Mouse (Mus musculus): ENCODE results near the gene Tbc1d14.

Gene Tbc1d14

GRCm38 (mm10) chr5:36579967-36580366 lies 13.1 kb downstream of the Tbc1d14 start:
- in situ Hi-C loops (cut with MboI, MseI): loop anchor here (5.0 kb wide), 2 partner anchors 48 to 118 kb away; partner anchors contain the start of gene Grpel1

DNA sequence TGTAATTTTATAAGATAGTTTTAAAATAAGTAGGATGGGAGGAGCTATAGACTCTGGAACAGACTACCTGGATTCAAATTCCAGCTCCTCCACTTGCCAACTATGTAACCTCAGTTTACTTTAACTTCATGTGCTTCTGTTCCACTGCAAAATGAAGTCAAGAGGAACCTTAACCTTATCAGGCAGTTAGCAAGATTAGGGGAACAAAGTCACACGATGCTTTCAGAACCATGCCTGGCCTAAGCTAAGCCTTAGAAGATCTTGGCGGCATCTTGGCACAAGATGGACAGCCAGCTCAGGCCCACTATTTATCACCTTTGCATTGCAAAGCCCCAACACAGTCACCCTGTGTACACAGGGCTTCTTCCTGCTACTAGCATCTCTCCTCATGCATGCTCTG lies 14.1 kb downstream of the Tbc1d14 start:
- in situ Hi-C loops (cut with MboI, MseI): no loop called here

DNA sequence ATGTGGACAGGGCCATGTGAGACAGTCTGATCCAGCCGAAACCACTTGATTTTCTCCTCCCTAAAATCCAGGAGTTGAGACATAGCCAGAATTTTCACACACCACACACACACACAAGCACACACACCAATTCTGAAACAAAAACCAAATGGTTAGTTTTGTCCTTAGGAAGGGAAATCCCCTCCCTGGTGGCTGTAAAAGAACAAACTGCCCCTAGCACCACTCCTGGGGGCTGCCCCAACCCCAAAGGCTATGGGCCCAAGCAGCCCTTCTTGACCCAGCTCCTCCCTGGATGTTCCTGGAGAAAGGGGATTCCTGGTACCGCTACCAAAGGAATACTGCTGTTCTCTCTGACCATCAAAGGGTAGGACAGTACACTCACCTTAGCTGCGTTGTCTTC lies 16.6 kb downstream of the Tbc1d14 start:
- in situ Hi-C loops (cut with MboI, MseI): no loop called here

GRCm38 (mm10) chr5:36575745-36576144 lies 17.3 kb downstream of the Tbc1d14 start:
- in situ Hi-C loops (cut with MboI, MseI): no loop called here

DNA sequence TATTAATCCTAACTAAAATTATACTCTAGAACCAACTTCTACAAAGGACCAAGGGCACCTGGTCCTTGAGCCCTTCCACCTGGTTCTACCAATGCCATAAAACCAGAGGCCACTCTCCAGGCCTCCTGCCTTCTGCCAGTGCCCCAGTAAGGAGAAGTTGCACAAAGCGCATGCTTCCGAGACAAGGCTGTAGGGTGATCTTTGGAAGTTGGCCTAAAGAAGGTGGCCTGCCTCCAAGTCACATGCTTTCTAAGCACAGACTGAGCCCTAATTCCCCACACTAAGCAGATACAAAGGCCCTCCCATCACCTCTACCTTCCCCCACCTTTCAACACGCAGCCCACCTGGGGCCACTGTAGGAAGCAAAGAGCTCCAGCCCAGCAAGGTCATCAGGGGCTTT lies 17.8 kb downstream of the Tbc1d14 start:
- in situ Hi-C loops (cut with MboI, MseI): no loop called here

GRCm38 (mm10) chr5:36574147-36574870 lies 18.8 kb downstream of the Tbc1d14 start:
- in situ Hi-C loops (cut with MboI, MseI): no loop called here

GRCm38 (mm10) chr5:36573354-36573753 lies 19.7 kb downstream of the Tbc1d14 start:
- in situ Hi-C loops (cut with MboI, MseI): no loop called here

DNA sequence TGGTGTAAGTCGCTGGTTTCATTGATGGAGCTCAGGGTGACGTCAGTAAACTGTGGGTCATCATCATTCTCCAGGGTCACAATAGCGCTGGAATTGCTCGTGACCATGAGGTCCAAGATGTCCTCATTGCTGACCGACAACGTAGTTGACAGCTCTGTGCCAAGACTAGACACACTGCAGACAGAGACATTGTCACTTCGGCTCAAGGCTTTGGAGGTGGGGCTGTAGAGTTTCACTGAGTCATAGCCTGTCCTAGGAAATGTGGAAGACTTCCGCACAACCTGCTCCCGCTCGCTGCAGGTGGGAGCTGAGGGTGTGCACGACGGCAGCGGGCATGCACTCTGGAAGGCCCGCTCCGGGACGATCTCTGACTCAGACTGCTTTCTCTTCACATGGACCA lies 21.7 kb downstream of the Tbc1d14 start:
- in situ Hi-C loops (cut with MboI, MseI): no loop called here

- in situ Hi-C loops (cut with MboI, MseI): no loop called here
These were observed 22.4 kb downstream of the Tbc1d14 start for GRCm38 (mm10) chr5:36570546-36571245.

DNA sequence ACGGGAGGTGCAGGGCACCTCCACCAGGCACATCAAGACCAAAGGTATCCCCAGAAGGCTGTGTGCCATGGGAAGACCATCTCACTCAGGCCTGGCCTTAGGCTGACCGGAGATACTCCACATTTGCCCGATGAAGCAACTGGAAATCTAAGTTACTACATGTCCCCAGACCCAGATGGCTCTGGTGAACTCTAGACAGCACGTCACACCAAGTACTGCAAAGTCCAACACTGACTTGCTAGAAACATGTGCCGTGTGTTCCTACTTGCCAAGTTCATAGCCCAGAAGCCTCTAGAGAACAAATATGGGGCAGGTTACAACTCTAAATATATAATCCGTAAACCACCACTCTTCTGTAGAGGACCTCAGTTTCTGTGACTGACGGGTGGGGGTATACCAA lies 23.0 kb downstream of the Tbc1d14 start:
- in situ Hi-C loops (cut with MboI, MseI): no loop called here

DNA sequence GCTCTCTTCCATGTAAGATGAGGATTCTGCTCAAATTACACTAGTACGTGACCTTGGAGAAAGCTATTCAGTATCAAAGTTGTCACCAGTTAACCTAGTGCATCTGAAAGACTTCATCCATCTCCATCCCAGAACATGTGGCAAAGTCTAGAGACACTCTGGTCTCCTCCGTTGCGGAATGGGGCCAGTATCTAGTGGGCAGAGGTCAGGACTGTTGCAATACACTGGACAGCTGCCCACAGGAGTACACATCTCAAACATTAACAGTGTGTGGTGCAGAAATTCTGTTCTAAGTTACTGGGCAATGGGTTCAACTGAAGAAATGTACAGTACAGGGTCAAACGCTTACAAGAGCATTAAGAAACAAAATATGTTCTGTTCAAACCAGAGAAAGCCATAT lies 25.0 kb downstream of the Tbc1d14 start:
- in situ Hi-C loops (cut with MboI, MseI): no loop called here

DNA sequence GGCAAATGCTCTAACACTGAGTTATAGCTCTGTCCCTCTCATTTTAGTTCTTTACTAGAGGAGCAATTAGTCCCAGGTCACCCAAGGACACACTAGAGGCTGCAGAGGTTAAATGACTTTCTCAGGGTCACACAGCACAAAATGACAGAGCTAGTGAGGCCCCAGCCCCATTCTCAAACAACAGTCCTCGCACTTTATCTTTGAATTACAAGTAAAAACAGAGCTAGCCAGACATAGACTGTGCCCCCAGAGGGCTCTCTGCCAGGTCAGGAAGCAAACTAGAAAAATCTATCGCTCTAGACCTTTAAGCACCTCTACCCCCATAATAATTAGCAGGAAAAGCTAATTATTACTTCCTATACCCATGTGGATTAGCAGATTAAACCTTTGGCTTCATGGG lies 25.4 kb downstream of the Tbc1d14 start:
- in situ Hi-C loops (cut with MboI, MseI): no loop called here

DNA sequence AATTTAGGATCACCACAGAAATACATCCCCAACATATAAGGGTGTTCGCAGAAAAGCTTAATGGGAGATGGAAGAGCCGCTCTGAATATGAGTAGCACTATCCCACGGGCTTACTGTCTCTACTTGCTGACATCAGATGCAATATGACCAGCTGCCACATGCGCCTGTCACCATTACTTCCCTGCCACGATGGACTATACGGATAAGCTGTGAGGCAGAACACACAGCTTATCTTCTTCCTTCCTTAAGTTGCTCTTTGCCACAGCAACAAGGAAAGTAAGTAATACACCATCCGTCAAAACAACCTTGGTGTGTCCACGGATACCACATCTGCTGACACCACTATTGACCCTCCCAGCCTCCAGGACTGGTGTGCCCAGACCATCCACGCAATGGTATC lies 28.5 kb downstream of the Tbc1d14 start:
- in situ Hi-C loops (cut with MboI, MseI): no loop called here

GRCm38 (mm10) chr5:36563741-36564140 lies 29.3 kb downstream of the Tbc1d14 start:
- in situ Hi-C loops (cut with MboI, MseI): no loop called here

DNA sequence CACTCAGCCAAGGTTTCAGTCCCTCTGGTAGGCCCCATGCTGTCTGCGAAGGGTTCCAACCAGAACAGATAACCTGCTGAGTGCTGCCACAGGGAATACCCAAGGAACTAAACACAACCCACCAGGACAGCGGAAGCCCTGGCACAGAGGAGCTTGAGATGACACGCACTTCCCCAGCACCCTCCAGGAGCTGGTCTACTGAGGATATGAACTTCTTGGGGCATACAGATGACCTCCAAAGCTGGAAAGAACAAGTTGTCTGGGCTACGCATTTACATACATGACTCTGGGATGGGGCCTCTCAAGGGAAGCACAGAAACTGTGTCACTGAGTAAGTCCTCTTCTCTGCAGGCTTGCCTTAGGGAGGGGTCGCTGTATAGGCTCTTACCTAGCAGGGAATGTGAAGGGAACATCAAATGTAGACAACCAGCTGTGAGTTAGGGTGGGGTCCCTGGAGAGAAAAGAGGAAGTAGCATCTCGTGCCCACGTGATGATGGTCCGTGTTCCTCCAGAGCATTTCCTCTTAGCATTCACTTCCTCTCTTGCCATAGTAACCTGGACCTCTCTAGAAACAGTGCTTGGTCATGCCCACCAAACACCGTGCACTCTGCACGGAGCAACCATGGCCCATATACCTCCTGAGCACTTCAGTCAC lies 30.2 kb downstream of the Tbc1d14 start:
- in situ Hi-C loops (cut with MboI, MseI): no loop called here

- in situ Hi-C loops (cut with MboI, MseI): no loop called here
These were observed 31.6 kb downstream of the Tbc1d14 start for GRCm38 (mm10) chr5:36561509-36561908.

DNA sequence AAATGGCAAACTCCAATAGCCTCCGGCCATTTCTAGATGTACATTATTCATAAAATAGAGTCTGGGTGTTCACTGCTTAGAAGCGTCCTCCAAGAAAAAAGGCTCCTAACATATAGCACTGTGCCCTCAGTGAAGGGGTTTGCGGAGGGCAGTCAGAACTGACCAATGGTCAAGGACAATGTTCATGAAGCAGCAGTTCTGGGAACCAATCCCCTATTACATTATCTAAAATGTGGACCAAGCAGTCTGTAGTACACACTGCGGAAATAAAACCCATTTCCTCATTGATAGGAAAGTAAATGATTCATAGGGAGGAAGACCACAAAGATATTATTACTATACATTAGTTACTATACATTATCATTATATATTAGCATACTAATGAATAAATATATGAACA lies 32.6 kb downstream of the Tbc1d14 start:
- in situ Hi-C loops (cut with MboI, MseI): no loop called here

DNA sequence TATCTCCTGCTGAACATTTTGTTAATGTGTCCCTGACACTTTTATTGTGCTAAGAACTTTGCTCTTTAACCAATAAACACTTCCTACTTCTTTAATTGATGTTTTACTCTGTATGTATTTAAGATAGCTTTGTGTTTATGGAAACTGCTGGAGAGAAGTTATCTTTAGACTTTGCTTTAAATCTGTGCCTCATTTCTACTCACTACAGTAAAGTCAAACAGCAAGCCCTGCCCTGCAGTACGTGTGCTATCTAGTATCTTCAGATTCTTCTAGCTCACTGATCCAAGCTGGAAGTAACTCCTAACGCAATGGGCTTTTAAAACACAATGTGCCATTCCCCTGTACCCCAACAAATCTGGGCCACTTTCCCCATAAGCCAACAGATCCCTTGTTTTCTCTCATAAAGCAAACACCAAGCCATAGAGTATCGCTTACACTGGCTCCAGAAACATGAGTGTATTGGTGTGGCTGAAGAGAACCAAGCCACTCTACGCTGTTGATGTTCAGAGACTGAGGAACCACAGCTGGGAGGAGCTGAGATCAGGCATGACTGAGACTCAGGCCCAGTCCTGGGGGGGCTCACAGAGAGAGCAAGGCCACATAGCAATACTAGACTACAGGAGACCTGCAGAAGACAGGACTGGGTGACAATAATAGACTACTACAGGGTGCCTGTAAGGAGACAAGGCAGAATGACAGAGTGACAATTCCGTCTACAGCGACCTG lies 33.4 kb downstream of the Tbc1d14 start:
- in situ Hi-C loops (cut with MboI, MseI): no loop called here

GRCm38 (mm10) chr5:36559106-36559505 lies 34.0 kb downstream of the Tbc1d14 start:
- in situ Hi-C loops (cut with MboI, MseI): no loop called here

GRCm38 (mm10) chr5:36558526-36558925 lies 34.5 kb downstream of the Tbc1d14 start:
- in situ Hi-C loops (cut with MboI, MseI): no loop called here

GRCm38 (mm10) chr5:36557584-36558308 lies 35.3 kb downstream of the Tbc1d14 start:
- in situ Hi-C loops (cut with MboI, MseI): no loop called here
